Mouse (Mus musculus) hindbrain, embryonic 14.5 days (tissue): ENCODE results near the gene Prm3. TPM values are rescaled to one million over a fixed set of nuclear protein-coding genes. Genes with fewer than 3 reads are reported as not detected.

Experiments used
- ATAC-seq: fragments of 200-750 bp; cut with Nextera tagmentation; 2 replicates; pipeline ENCODE4 v1.8.0; 2017; ENCODE audit warnings: moderate number of reproducible peaks, mild to moderate bottlenecking, moderate TSS enrichment, moderate library complexity; ENCODE audit not compliant: low FRiP score
- DNase-seq: peaks from one replicate; pipeline ENCODE4 v3.0.0-alpha.2; 2015; ENCODE audit warnings: low spot score
- H3K27ac ChIP-seq: fragments of 300-500 bp; sonication (generic); 2 replicates; pipeline ENCODE4 v1.5.1; 2014; ENCODE audit warnings: mild to moderate bottlenecking, moderate library complexity
- H3K27me3 ChIP-seq: fragments of 300-500 bp; sonication (generic); 2 replicates; pipeline ENCODE4 v1.6.1; 2014; ENCODE audit warnings: mild to moderate bottlenecking, low read length, mixed read lengths; ENCODE audit not compliant: control insufficient read depth, insufficient read depth
- H3K36me3 ChIP-seq: fragments of 300-500 bp; sonication (generic); replicated peaks from 2 replicates; pipeline ENCODE4 v1.6.1; 2014; ENCODE audit not compliant: control insufficient read depth, insufficient read depth
- H3K4me1 ChIP-seq: fragments of 300-500 bp; sonication (generic); replicated peaks from 2 replicates; pipeline ENCODE4 v1.6.1; 2014; ENCODE audit warnings: antibody characterized with exemption, low read length, mixed read lengths; ENCODE audit not compliant: control insufficient read depth, insufficient read depth
- H3K4me2 ChIP-seq: fragments of 300-500 bp; sonication (generic); replicated peaks from 2 replicates; pipeline ENCODE4 v1.6.1; 2014; ENCODE audit warnings: mild to moderate bottlenecking, moderate library complexity
- H3K4me3 ChIP-seq: fragments of 300-500 bp; sonication (generic); replicated peaks from 2 replicates; pipeline ENCODE4 v1.5.1; 2014; ENCODE audit warnings: mild to moderate bottlenecking, low read length
- H3K9ac ChIP-seq: fragments of 300-500 bp; sonication (generic); 2 replicates; pipeline ENCODE4 v1.6.1; 2014
- H3K9me3 ChIP-seq: fragments of 300-500 bp; sonication (generic); 2 replicates; pipeline ENCODE4 v1.6.1; 2016; ENCODE audit warnings: low read length; ENCODE audit not compliant: control insufficient read depth
- WGBS: fragments of 180-500 bp; shearing (Covaris S2); extraction: QIAGEN DNeasy Blood & Tissue Kit; methylation state at CpG from one replicate; pipeline ENCODE4 v1.1.7; 2014; 5-methylcytosine and 5-hydroxymethylcytosine counted together
- polyA plus RNA-seq: library from polyadenylated mRNA; unstranded; fragments of >200 nt; fragmentation: Nextera tagmentation; extraction: Ambion mirVana; gene quantifications from 2 replicates; pipeline ENCODE4 v1.2.1, GENCODE M21; 2014

Gene Prm3
- polyA plus RNA-seq, 1 experiment from 2014 or later: not detected

DNA sequence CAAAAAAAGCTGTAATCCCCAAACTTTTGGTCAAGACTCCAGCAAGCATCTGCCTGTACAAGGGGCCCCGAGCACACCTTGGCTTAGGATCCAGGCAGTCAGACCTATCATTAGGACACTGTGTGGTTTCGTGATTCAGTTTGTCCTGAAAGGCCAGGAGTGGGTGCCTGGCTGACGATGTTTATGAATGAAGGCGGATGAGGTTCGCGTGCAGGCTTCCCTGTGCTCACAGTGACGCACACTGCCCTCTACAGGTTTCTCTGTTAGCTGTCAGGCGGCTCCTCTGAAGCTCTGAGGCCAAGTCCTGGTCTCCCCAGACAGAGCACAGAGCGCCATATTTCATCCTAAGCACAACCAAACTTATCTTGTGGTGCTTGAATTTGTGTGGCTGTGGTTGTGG lies 4.4 kb downstream of the Prm3 start:
- Histone ChIP-seq H3K4me2 (peak overlapping the region; percentile 97), H3K27ac (peak overlapping the region; percentile 85), H3K27me3 (peaks cover 22% of the 10 kb centered on the region), H3K4me1 (peaks cover 28% of the 10 kb centered on the region), H3K4me3 (peak overlapping the region; percentile 49), H3K36me3 (no peaks in the 10 kb centered on the region), H3K9me3 (no peaks in the 10 kb centered on the region), H3K9ac (peak overlapping the region; percentile 72)
- ATAC-seq: peak; percentile 39
- 3% methylated on average over 9 of the region's 9 CpGs for WGBS
- peak; percentile 90 for DNase-seq

- Histone ChIP-seq H3K4me2 (peak within 1 kb of the TSS; percentile 97), H3K27me3 (peaks cover 22% of the 10 kb centered on the region), H3K27ac (peak within 1 kb of the TSS; percentile 85), H3K4me3 (peak within 1 kb of the TSS; percentile 49), H3K9me3 (no peaks in the 10 kb centered on the region), H3K36me3 (no peaks in the 10 kb centered on the region), H3K9ac (peak within 1 kb of the TSS; percentile 72), H3K4me1 (peaks cover 28% of the 10 kb centered on the region)
- under 1% methylated on average over 56 of the region's 59 CpGs for WGBS
- ATAC-seq: peak; percentile 88
- peak; percentile 82 for DNase-seq
Measured at GRCm38 (mm10) chr16:10785371-10786231, 5.1 kb downstream of the Prm3 start, which contains the start of gene Socs1. Gene Socs1, minus strand, starts transcription at chr16:10785536.

GRCm38 (mm10) chr16:10784793-10785370 lies 5.8 kb downstream of the Prm3 start:
- H3K9ac ChIP-seq: peak overlapping the region; percentile 72
- DNase-seq (peak; percentile 91), ATAC-seq (peak; percentile 86)
- 0% methylated on average over 34 of the region's 55 CpGs for WGBS
- peaks cover 22% of the 10 kb centered on the region for H3K27me3 ChIP-seq
- peaks cover 28% of the 10 kb centered on the region for H3K4me1 ChIP-seq
- H3K36me3 ChIP-seq: no peaks in the 10 kb centered on the region
- peak overlapping the region; percentile 85 for H3K27ac ChIP-seq
- H3K9me3 ChIP-seq: no peaks in the 10 kb centered on the region
- H3K4me3 ChIP-seq: peak overlapping the region; percentile 49
- peak overlapping the region; percentile 97 for H3K4me2 ChIP-seq

GRCm38 (mm10) chr16:10783883-10784792 lies 6.6 kb downstream of the Prm3 start:
- Histone ChIP-seq H3K27ac (peak overlapping the region; percentile 85), H3K4me2 (peak overlapping the region; percentile 97), H3K9ac (peak overlapping the region; percentile 72), H3K36me3 (no peaks in the 10 kb centered on the region), H3K4me1 (peaks cover 28% of the 10 kb centered on the region), H3K27me3 (peaks cover 22% of the 10 kb centered on the region), H3K4me3 (peak overlapping the region; percentile 49), H3K9me3 (no peaks in the 10 kb centered on the region)
- peak; percentile 58 for DNase-seq
- no peak for ATAC-seq
- 3% methylated on average over 81 of the region's 81 CpGs for WGBS

GRCm38 (mm10) chr16:10783451-10783850 lies 7.3 kb downstream of the Prm3 start:
- Histone ChIP-seq H3K27me3 (peaks cover 22% of the 10 kb centered on the region), H3K36me3 (no peaks in the 10 kb centered on the region), H3K4me1 (peaks cover 28% of the 10 kb centered on the region), H3K27ac (no peak overlapping the region), H3K9ac (no peak overlapping the region), H3K9me3 (no peaks in the 10 kb centered on the region), H3K4me2 (peak overlapping the region; percentile 97), H3K4me3 (peak overlapping the region; percentile 49)
- ATAC-seq: no peak
- DNase-seq: no peak
- WGBS: 74% methylated on average over 8 of the region's 8 CpGs

GRCm38 (mm10) chr16:10783152-10783434 lies 7.6 kb downstream of the Prm3 start:
- no peak overlapping the region for H3K9ac ChIP-seq
- DNase-seq: no peak
- H3K27me3 ChIP-seq: peaks cover 22% of the 10 kb centered on the region
- no peak for ATAC-seq
- 57% methylated on average over 1 of the region's 1 CpGs for WGBS
- no peak overlapping the region for H3K4me3 ChIP-seq
- H3K36me3 ChIP-seq: no peaks in the 10 kb centered on the region
- H3K9me3 ChIP-seq: no peaks in the 10 kb centered on the region
- peak overlapping the region; percentile 97 for H3K4me2 ChIP-seq
- no peak overlapping the region for H3K27ac ChIP-seq
- peaks cover 28% of the 10 kb centered on the region for H3K4me1 ChIP-seq

- Histone ChIP-seq H3K9me3 (no peaks in the 10 kb centered on the region), H3K4me3 (no peak overlapping the region), H3K4me1 (peaks cover 28% of the 10 kb centered on the region), H3K4me2 (peak overlapping the region; percentile 97; the same call in 1 of the 2 replicates), H3K27ac (no peak overlapping the region), H3K27me3 (peaks cover 22% of the 10 kb centered on the region), H3K9ac (peak overlapping the region; percentile 16; the same call in 1 of the 2 replicates), H3K36me3 (no peaks in the 10 kb centered on the region)
- DNase-seq (no peak), ATAC-seq (no peak)
- 40% methylated on average over 6 of the region's 6 CpGs for WGBS
Measured at GRCm38 (mm10) chr16:10782377-10783151, 8.2 kb downstream of the Prm3 start.

DNA sequence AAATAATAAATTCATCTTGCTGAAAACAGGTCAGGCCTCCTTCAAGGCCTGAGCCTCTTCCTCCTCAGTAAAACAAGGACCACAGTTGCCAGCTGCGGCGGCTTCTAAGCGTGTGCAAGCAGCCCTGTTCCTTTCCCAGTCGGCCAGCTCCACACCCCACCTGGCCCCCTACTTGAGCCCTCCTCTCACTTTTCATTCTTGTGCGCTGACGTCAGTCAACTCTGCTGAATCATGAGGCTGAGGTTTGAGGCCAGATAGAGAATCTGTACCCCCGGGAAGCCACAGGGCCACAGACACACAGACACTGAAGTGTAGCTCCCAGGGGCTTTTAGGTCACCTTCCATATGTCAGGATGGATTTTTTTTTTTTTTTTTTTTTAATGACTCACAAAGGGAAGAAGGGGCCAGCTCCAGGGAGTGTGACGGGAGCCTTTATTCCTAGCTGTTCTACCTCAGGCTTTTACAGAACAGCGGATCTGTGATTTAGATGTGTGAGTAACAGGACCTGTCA lies 8.8 kb downstream of the Prm3 start:
- no peaks in the 10 kb centered on the region for H3K9me3 ChIP-seq
- DNase-seq (no peak), ATAC-seq (no peak)
- peaks cover 22% of the 10 kb centered on the region for H3K27me3 ChIP-seq
- no peak overlapping the region for H3K27ac ChIP-seq
- H3K4me1 ChIP-seq: peaks cover 28% of the 10 kb centered on the region
- H3K4me3 ChIP-seq: no peak overlapping the region
- WGBS: 43% methylated on average over 9 of the region's 9 CpGs
- H3K4me2 ChIP-seq: no peak overlapping the region
- no peaks in the 10 kb centered on the region for H3K36me3 ChIP-seq
- 0 out of 2 replicates have a peak overlapping the region, but pooled peaks have one; percentile 16 for H3K9ac ChIP-seq
